Mouse (Mus musculus) right cerebral cortex, postnatal 10 days (tissue): ENCODE results near the gene Stk33.

Experiments used
- DNase-seq, 2 experiments: peaks; one replicate each; pipeline ENCODE4 v3.0.0; 2021; ENCODE audit warnings: low spot score in 2 of 2

Gene Stk33

GRCm38 (mm10) chr7:109241313-109241712 is 197.6 kb downstream of the Stk33 start:
- no peak for DNase-seq

- no peak for DNase-seq
Observed at GRCm38 (mm10) chr7:109239346-109239745, 199.5 kb downstream of the Stk33 start.

GRCm38 (mm10) chr7:109238724-109239123 is 200.2 kb downstream of the Stk33 start:
- DNase-seq, result no peak

- DNase-seq, result no peak
Observed at GRCm38 (mm10) chr7:109234882-109235640, 203.8 kb downstream of the Stk33 start.

- DNase-seq, result no peak
Observed at GRCm38 (mm10) chr7:109234476-109234875, 204.4 kb downstream of the Stk33 start.

GRCm38 (mm10) chr7:109231881-109232321 is 207.0 kb downstream of the Stk33 start:
- DNase-seq, result peak; percentile 55 to 59

GRCm38 (mm10) chr7:109231307-109231706 is 207.6 kb downstream of the Stk33 start:
- DNase-seq, result peak in 1 of 2 experiments; percentile 34

- peak; percentile 69 to 79 for DNase-seq
Observed at GRCm38 (mm10) chr7:109230806-109231205, 208.1 kb downstream of the Stk33 start.
